Mouse (Mus musculus): Measurements from ENCODE around the gene Crb2.

DNA sequence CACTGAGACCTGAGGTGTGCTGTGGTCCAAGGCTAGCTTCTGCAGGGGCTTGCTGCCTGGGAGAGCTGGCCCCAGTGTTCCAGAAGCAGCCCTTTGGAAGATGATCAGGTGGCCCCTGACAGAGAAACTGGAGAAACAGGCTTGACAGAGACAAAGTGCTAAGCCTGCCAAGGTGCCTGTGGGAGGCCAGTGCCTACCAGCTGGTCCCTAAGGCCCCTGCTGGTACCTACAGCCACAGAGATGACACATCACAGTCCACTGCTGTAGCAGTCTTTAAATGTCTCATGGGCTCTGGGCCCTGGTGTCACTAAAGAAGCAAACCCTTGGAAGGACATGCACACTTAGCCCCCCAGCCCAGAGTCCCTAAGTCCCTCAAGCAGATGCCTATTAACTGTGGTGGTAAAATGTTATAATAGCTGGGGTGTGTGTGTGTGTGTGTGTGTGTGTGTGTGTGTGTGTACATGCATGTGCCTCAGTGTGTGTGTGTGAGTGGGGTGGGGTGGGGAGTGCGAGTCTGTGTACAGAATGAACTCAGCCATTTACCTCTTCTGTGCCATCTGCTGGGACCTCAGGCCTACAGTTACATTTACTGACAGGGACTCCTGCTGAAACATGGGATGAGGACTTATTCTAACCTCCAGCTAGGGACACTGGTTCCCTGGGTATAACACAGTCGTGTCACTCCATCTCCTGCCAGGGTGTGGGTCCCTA is 19.7 kb upstream of the Crb2 start:
- no peak for TF ChIP-seq CTCF (conservative IDR thresholded peaks at IDR 0.05 in 1 of 2, IDR thresholded peaks at IDR 0.05 in 1 of 2; ENCODE audit: low read depth in 2 of 2, low read length in 2 of 2)
- no peak for TF ChIP-seq MAX (IDR thresholded peaks at IDR 0.05; ENCODE audit: low read length)
- TF ChIP-seq POLR2A (IDR thresholded peaks at IDR 0.05; ENCODE audit: low read depth, low read length) = no peak

Data from CH12.LX (cell line).